Comparison of ENCODE assay signal across 23 mouse cellular contexts in the genomic region with DNA sequence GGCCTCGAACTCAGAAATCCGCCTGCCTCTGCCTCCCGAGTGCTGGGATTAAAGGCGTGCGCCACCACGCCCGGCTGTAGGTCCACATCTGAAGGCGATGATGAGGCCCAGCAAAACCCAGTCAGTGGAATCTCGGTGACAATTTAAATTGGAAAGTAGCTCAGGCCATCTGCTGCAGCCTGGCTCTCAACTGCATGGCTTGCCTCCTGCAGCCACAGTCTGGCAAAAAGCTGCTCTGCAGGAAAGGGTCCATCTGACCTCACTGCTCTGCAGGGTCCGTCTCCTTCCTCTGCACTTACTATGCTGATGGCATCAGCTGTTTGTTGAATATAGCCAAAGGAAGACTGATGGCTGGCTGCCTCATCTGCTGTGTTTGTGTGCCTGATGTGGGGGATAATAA. TPM values are rescaled to one million over a fixed set of nuclear protein-coding genes. Genes with fewer than 3 reads are reported as not detected.
DNase-seq lines count a peak whose midpoint lies in the region; ATAC-seq and TF ChIP-seq lines count a peak whose summit lies in the region.
"Had no signal": no experiment of that assay in that cellular context is flagged by ENCODE, and none has a peak within 500 bp of the region (broad histone marks: within the 10 kb centered on the region; RNA-seq: fewer than 3 reads in every experiment).

No protein-coding gene starts in this region.

- no peak for TF ChIP-seq EP300 in heart, adult 2 months (IDR thresholded peaks at IDR 0.05; ENCODE audit: insufficient read depth, low read depth, low read length)

- H3K4me2 ChIP-seq in heart, embryonic 11.5 days = no peak overlapping the region
- H3K4me2 ChIP-seq in kidney, embryonic 16.5 days (replicated peaks; ENCODE audit: low read depth, low read length) = no peak overlapping the region
- H3K4me2 ChIP-seq in liver, embryonic 11.5 days = no peak overlapping the region
- H3K4me2 ChIP-seq: heart, embryonic 15.5 days had no signal

- H3K9me3 ChIP-seq in heart, embryonic 11.5 days (replicated peaks; ENCODE audit: control insufficient read depth, low read length) = no peaks in the 10 kb centered on the region
- no peaks in the 10 kb centered on the region for H3K9me3 ChIP-seq in kidney, embryonic 16.5 days (ENCODE audit: low read length)
- H3K9me3 ChIP-seq in liver, embryonic 11.5 days (ENCODE audit: control insufficient read depth, low read length) = no peaks in the 10 kb centered on the region
- H3K9me3 ChIP-seq: forebrain, embryonic 10.5 days; heart, embryonic 15.5 days; megakaryocyte, embryonic 14.5 days had no signal

- intact Hi-C loops in heart, adult 2 months (cut with DNase I) = no loop called here
- intact Hi-C loops in left cerebral cortex, postnatal 4 days (cut with DNase I) = no loop called here

- H3K9ac ChIP-seq in heart, embryonic 11.5 days (ENCODE audit: low read depth, low read length) = no peak overlapping the region
- H3K9ac ChIP-seq in heart, adult 2 months (ENCODE audit: low read depth, low read length) = no peak overlapping the region
- H3K9ac ChIP-seq in kidney, embryonic 16.5 days (replicated peaks; ENCODE audit: low read length) = no peak overlapping the region
- no peak overlapping the region for H3K9ac ChIP-seq in liver, embryonic 11.5 days (ENCODE audit: low read depth, low read length)
- H3K9ac ChIP-seq: heart, embryonic 15.5 days had no signal

- H3K4me3 ChIP-seq in heart, embryonic 11.5 days (ENCODE audit: low read depth, low read length) = no peak overlapping the region
- H3K4me3 ChIP-seq in heart, adult 2 months = no peak overlapping the region
- H3K4me3 ChIP-seq in kidney, embryonic 16.5 days (ENCODE audit: low read length) = no peak overlapping the region
- H3K4me3 ChIP-seq in liver, embryonic 11.5 days (ENCODE audit: low read depth, low read length) = no peak overlapping the region
- H3K4me3 ChIP-seq: forebrain, embryonic 10.5 days; heart, embryonic 15.5 days; megakaryocyte, embryonic 14.5 days had no signal

- no peak for TF ChIP-seq CTCF in heart, adult 2 months (IDR thresholded peaks at IDR 0.05)

- no peak for ATAC-seq in heart, embryonic 11.5 days (replicated peaks; ENCODE audit: insufficient number of reproducible peaks, low FRiP score, low TSS enrichment)
- ATAC-seq in kidney, embryonic 16.5 days (ENCODE audit: low FRiP score, low TSS enrichment) = no peak
- ATAC-seq in liver, embryonic 11.5 days (replicated peaks; ENCODE audit: low FRiP score) = no peak
- ATAC-seq: intestine, embryonic 16.5 days had no signal

- WGBS in heart, embryonic 11.5 days (ENCODE audit: insufficient replicate concordance) = 92% methylated on average over 10 of the region's 10 CpGs
- WGBS in heart, adult 2 months = 83% methylated on average over 10 of the region's 10 CpGs
- 86% methylated on average over 7 of the region's 10 CpGs for WGBS in kidney, embryonic 16.5 days
- 91% methylated on average over 10 of the region's 10 CpGs for WGBS in liver, embryonic 11.5 days

- H3K36me3 ChIP-seq in heart, embryonic 11.5 days (ENCODE audit: control insufficient read depth, insufficient read depth, low read length) = no peaks in the 10 kb centered on the region
- H3K36me3 ChIP-seq in heart, adult 2 months (ENCODE audit: control insufficient read depth, insufficient read depth, low read length) = no peaks in the 10 kb centered on the region
- H3K36me3 ChIP-seq in kidney, embryonic 16.5 days (ENCODE audit: insufficient read depth, low read length) = no peaks in the 10 kb centered on the region
- 0 out of 2 replicates have a peak, but pooled peaks cover 2% of the 10 kb centered on the region for H3K36me3 ChIP-seq in liver, embryonic 11.5 days (ENCODE audit: control insufficient read depth, insufficient read depth, low read length)
- H3K36me3 ChIP-seq: heart, embryonic 15.5 days had no signal

- H3K4me1 ChIP-seq in heart, embryonic 11.5 days (ENCODE audit: control insufficient read depth, insufficient read depth, low read length) = no peaks in the 10 kb centered on the region
- H3K4me1 ChIP-seq in heart, adult 2 months (ENCODE audit: control insufficient read depth, insufficient read depth, low read length) = no peaks in the 10 kb centered on the region; the same call in 1 of the 2 replicates
- H3K4me1 ChIP-seq in kidney, embryonic 16.5 days (ENCODE audit: insufficient read depth, low read length) = peaks cover 6% of the 10 kb centered on the region; the same call in 1 of the 2 replicates
- H3K4me1 ChIP-seq in liver, embryonic 11.5 days (replicated peaks; ENCODE audit: control insufficient read depth, insufficient read depth, low read length) = peaks cover 16% of the 10 kb centered on the region; the same call in 1 of the 2 replicates

- peak overlapping the region; percentile 5; the same call in 1 of the 2 replicates for H3K27ac ChIP-seq in heart, embryonic 11.5 days (ENCODE audit: low read depth, low read length)
- H3K27ac ChIP-seq in heart, adult 2 months = no peak overlapping the region
- no peak overlapping the region for H3K27ac ChIP-seq in kidney, embryonic 16.5 days (ENCODE audit: low read length)
- H3K27ac ChIP-seq in liver, embryonic 11.5 days (ENCODE audit: low read depth, low read length) = no peak overlapping the region
- H3K27ac ChIP-seq: forebrain, embryonic 10.5 days; heart, embryonic 15.5 days; kidney, postnatal 0 days; stomach, postnatal 0 days had no signal

- no peak for TF ChIP-seq POLR2A in heart, adult 2 months (IDR thresholded peaks at IDR 0.05; ENCODE audit: insufficient read depth, low read depth, low read length)

- H3K79me2 ChIP-seq in heart, adult 2 months (replicated peaks; ENCODE audit: control insufficient read depth, insufficient read depth, low read length) = no peaks in the 10 kb centered on the region

- no peaks in the 10 kb centered on the region for H3K27me3 ChIP-seq in heart, embryonic 11.5 days (ENCODE audit: control insufficient read depth, insufficient read depth, low read length)
- H3K27me3 ChIP-seq in heart, adult 2 months (ENCODE audit: control insufficient read depth, insufficient read depth, low read length) = peaks cover 4% of the 10 kb centered on the region; the same call in 1 of the 2 replicates
- no peaks in the 10 kb centered on the region for H3K27me3 ChIP-seq in kidney, embryonic 16.5 days (ENCODE audit: insufficient read depth, low read length)
- no peaks in the 10 kb centered on the region for H3K27me3 ChIP-seq in liver, embryonic 11.5 days (replicated peaks; ENCODE audit: control insufficient read depth, insufficient read depth, low read length)
- H3K27me3 ChIP-seq: heart, embryonic 15.5 days had no signal

- DNase-seq in heart, adult 2 months = no peak
- peak; percentile 79 for DNase-seq in left cerebral cortex, postnatal 4 days
- DNase-seq in left cerebral cortex, adult 9 months (ENCODE audit: low spot score in 2 of 2) = no peak
- DNase-seq in cerebellum, adult 18-20 months = peak; percentile 81 to 87
- DNase-seq in cerebellum, postnatal 25 days = peak; percentile 84 to 86
- no peak for DNase-seq in liver, embryonic 11.5 days (ENCODE audit: low spot score)
- DNase-seq: adrenal gland, postnatal 36 days; gastrocnemius, postnatal 10 days; heart, adult 18-20 months; heart, postnatal 4 days; liver; lung, adult 18-20 months; lung, postnatal 14 days; retina, postnatal 1 day; right cerebral cortex, postnatal 4 days had no signal

RNA-seq across cellular contexts. Expression of gene Ak4, which starts 3.9 kb away (rescaled TPM):
- 9.4 and 18.1 TPM in 2 replicates for polyA plus RNA-seq in heart, embryonic 11.5 days (2014; fragmentation: Nextera tagmentation; extraction: Ambion mirVana)
- total RNA-seq in heart, adult 2 months (2021) = 10 to 100 TPM; 31.8 to 32.0 TPM
- polyA plus RNA-seq in heart, adult 2 months (2012; rRNA removed) = 11.1 and 31.3 TPM in 2 replicates
- 10 to 100 TPM; 10.2 to 11.8 TPM for total RNA-seq in left cerebral cortex, postnatal 4 days (2021)
- 21.0 and 23.8 TPM in 2 replicates for polyA plus RNA-seq in kidney, embryonic 16.5 days (2015; fragmentation: Nextera tagmentation; extraction: Ambion mirVana)
- polyA plus RNA-seq in liver, embryonic 11.5 days (2014; fragmentation: Nextera tagmentation; extraction: Ambion mirVana) = 14.8 and 17.0 TPM in 2 replicates

Comparison
In these comparisons a context has a peak if more than half of its experiments do, and no peak if none do; other contexts are left out.
1. DNase-seq: peak in left cerebral cortex, postnatal 4 days (single experiment), cerebellum, adult 18-20 months (2 of 2) and cerebellum, postnatal 25 days (2 of 2); none in heart, adult 2 months (0 of 2), left cerebral cortex, adult 9 months (0 of 2) and liver, embryonic 11.5 days (single experiment).